Mouse (Mus musculus): ENCODE measurements around the gene Cpa4.

- TF ChIP-seq POLR2A (IDR thresholded peaks at IDR 0.05; ENCODE audit: extremely low read depth, insufficient read depth, low read length), result no peak
- TF ChIP-seq CTCF (IDR thresholded peaks at IDR 0.05; ENCODE audit: extremely low read depth, insufficient read depth, low read length), result no peak
Observed at GRCm38 (mm10) chr6:30579961-30580840, 12.0 kb downstream of the Cpa4 start.
